Mouse (Mus musculus): Measurements from ENCODE around the gene Gsdmc3.
"Not testable (repeated sequence)": the region's sequence is repeated elsewhere in the genome, so short reads cannot be mapped to it uniquely, and the experiment has no call there.

- TF ChIP-seq POLR2A (IDR thresholded peaks at IDR 0.05; ENCODE audit: control insufficient read depth, low read depth, low read length); CTCF (IDR thresholded peaks at IDR 0.05; ENCODE audit: control insufficient read depth, insufficient read depth, insufficient replicate concordance, low read depth, low read length): not testable (repeated sequence)
Measured at GRCm38 (mm10) chr15:63876160-63876559, 2.2 kb downstream of the Gsdmc3 start.

Data from testis, adult 2 months (tissue).